Mouse (Mus musculus): Measurements from ENCODE around the gene Rp9. TPM values are rescaled to one million over a fixed set of nuclear protein-coding genes. Genes with fewer than 3 reads are reported as not detected.
A peak's percentile ranks its signal among the peaks of the same experiment; 100 is the strongest.

The Rp9 gene
- total RNA-seq (2015; ENCODE audit: low replicate concordance) = 41.8 and 71.3 TPM in 2 replicates
- 16.9 and 65.2 TPM in 2 replicates for total RNA-seq (2017; ENCODE audit: low replicate concordance)

GRCm38 (mm10) chr9:22469643-22470042 is at the start of gene Rp9:
Gene Rp9, minus strand, starts transcription at chr9:22469743.
- no peak for ATAC-seq (replicated peaks; ENCODE audit: low FRiP score, poor library complexity, severe bottlenecking)

GRCm38 (mm10) chr9:22518394-22519041 is 49.0 kb upstream of the Rp9 start:
- ATAC-seq (replicated peaks; ENCODE audit: low FRiP score, poor library complexity, severe bottlenecking) = 0 out of 2 replicates have a peak, but pooled peaks have one; percentile 63

- no peak for ATAC-seq (replicated peaks; ENCODE audit: low FRiP score, poor library complexity, severe bottlenecking)
Measured at GRCm38 (mm10) chr9:22515076-22515475, 45.5 kb upstream of the Rp9 start.

GRCm38 (mm10) chr9:22505574-22505973 is 36.0 kb upstream of the Rp9 start:
- ATAC-seq (replicated peaks; ENCODE audit: low FRiP score, poor library complexity, severe bottlenecking) = no peak

- ATAC-seq (replicated peaks; ENCODE audit: low FRiP score, poor library complexity, severe bottlenecking) = no peak
Measured at GRCm38 (mm10) chr9:22503581-22503980, 34.0 kb upstream of the Rp9 start.

- ATAC-seq (replicated peaks; ENCODE audit: low FRiP score, poor library complexity, severe bottlenecking) = no peak
Measured at GRCm38 (mm10) chr9:22502972-22503371, 33.4 kb upstream of the Rp9 start.

GRCm38 (mm10) chr9:22497021-22497767 is 27.7 kb upstream of the Rp9 start:
- ATAC-seq (replicated peaks; ENCODE audit: low FRiP score, poor library complexity, severe bottlenecking) = no peak

GRCm38 (mm10) chr9:22495133-22495532 is 25.6 kb upstream of the Rp9 start:
- no peak for ATAC-seq (replicated peaks; ENCODE audit: low FRiP score, poor library complexity, severe bottlenecking)

- ATAC-seq (replicated peaks; ENCODE audit: low FRiP score, poor library complexity, severe bottlenecking) = no peak
Measured at GRCm38 (mm10) chr9:22494203-22494807, 24.8 kb upstream of the Rp9 start.

- ATAC-seq (replicated peaks; ENCODE audit: low FRiP score, poor library complexity, severe bottlenecking) = no peak
Measured at GRCm38 (mm10) chr9:22488963-22489362, 19.4 kb upstream of the Rp9 start.

GRCm38 (mm10) chr9:22486211-22486610 is 16.7 kb upstream of the Rp9 start:
- ATAC-seq (replicated peaks; ENCODE audit: low FRiP score, poor library complexity, severe bottlenecking) = no peak

- no peak for ATAC-seq (replicated peaks; ENCODE audit: low FRiP score, poor library complexity, severe bottlenecking)
Measured at GRCm38 (mm10) chr9:22484562-22485308, 15.2 kb upstream of the Rp9 start.

- ATAC-seq (replicated peaks; ENCODE audit: low FRiP score, poor library complexity, severe bottlenecking) = no peak
Measured at GRCm38 (mm10) chr9:22483866-22484561, 14.5 kb upstream of the Rp9 start.

- ATAC-seq (replicated peaks; ENCODE audit: low FRiP score, poor library complexity, severe bottlenecking) = no peak
Measured at GRCm38 (mm10) chr9:22478946-22479345, 9.4 kb upstream of the Rp9 start.

- ATAC-seq (replicated peaks; ENCODE audit: low FRiP score, poor library complexity, severe bottlenecking) = no peak
Measured at GRCm38 (mm10) chr9:22476265-22476664, 6.7 kb upstream of the Rp9 start.

GRCm38 (mm10) chr9:22475424-22475868 is 5.9 kb upstream of the Rp9 start, which contains the start of gene Bbs9:
Gene Bbs9, plus strand, starts transcription at chr9:22475715.
- peak; percentile 98 for ATAC-seq (replicated peaks; ENCODE audit: low FRiP score, poor library complexity, severe bottlenecking)

GRCm38 (mm10) chr9:22468899-22469259 is 664 bp downstream of the Rp9 start:
- no peak for ATAC-seq (replicated peaks; ENCODE audit: low FRiP score, poor library complexity, severe bottlenecking)

- ATAC-seq (replicated peaks; ENCODE audit: low FRiP score, poor library complexity, severe bottlenecking) = peak; percentile 86
Measured at GRCm38 (mm10) chr9:22468170-22468898, 1.2 kb downstream of the Rp9 start.

Measured in erythroid progenitor cell, adult 5-6 weeks (primary cell).